Mouse (Mus musculus) heart, postnatal 10 days (tissue): Measurements from ENCODE around the gene Mrc2. TPM values are rescaled to one million over a fixed set of nuclear protein-coding genes. Genes with fewer than 3 reads are reported as not detected.

Source experiments
- DNase-seq, 2 experiments: peaks; one replicate each; pipeline ENCODE4 v3.0.0; 2021
- intact Hi-C: fragments of 180-260 bp; cut with DNase I; formaldehyde crosslinking; loops from one replicate; pipeline ENCODE4 v1.15.1; 2025
- total RNA-seq, 2 experiments: library from RNA; stranded (reverse); gene quantifications; 2 replicates each; pipeline ENCODE4 v1.2.3; 2021

The Mrc2 gene
- total RNA-seq, 2 experiments from 2014 or later, result 35.1 to 35.9 TPM

DNA sequence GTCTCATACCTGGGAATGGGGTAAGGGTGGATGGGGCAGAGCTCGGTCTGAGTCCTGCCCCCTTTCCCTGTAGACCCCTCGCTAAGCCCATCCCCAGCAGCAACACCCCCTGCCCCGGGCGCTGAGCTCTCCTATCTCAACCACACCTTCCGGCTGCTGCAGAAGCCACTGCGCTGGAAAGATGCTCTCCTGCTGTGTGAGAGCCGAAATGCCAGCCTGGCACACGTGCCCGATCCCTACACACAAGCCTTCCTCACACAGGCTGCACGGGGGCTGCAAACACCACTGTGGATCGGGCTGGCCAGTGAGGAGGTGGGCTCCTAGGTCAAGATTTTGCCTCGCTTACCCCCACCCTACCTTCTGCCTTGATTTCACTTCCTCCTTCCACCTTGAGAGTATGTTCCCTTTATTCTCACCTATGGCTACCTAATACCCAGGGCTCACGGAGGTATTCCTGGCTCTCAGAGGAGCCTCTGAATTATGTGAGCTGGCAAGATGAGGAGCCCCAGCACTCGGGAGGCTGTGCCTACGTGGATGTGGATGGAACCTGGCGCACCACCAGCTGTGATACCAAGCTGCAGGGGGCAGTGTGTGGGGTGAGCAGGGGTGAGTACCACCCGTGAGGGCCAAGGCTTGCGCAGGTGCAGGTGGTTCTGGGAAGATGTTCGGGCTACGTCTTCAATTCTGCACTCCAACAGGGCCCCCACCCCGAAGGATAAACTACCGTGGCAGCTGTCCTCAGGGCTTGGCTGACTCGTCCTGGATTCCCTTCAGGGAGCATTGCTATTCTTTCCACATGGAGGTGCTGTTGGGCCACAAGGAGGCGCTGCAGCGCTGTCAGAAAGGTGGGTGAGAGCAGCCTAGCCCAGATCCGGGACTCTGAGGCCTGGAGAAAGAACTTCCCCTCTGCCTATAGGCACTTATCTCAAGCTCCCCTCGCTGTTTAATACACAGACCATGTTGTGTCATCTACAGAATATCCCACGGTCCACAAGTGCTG lies 55.0 kb downstream of the Mrc2 start:
- DNase-seq, result peak; percentile 87 to 93
- intact Hi-C loops, result loop anchor here (1.0 to 5.0 kb wide), 4 partner anchors 75 to 564 kb away; no protein-coding TSS in a partner anchor

DNA sequence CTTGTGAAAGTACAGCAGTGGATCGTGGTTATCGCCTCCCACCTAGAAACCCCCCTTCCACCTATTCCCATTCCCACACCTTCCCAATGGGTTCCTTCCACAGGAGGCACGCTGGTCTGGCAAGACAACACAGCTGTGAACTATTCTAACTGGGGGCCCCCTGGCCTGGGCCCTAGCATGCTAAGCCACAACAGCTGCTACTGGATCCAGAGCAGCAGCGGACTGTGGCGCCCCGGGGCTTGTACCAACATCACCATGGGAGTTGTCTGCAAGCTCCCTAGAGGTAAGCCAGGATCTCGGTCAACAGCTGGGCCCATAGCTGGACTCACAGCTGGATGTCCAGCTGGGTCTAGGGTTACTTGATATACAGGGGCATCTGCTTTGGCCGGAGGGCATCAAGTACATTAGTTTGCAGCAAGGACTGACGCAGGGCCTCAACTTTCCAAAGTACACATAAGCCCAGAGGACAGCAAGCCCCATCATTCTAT lies 56.1 kb downstream of the Mrc2 start:
- intact Hi-C loops, result loop anchor here (1.0 to 5.0 kb wide), 4 partner anchors 76 to 563 kb away; no protein-coding TSS in a partner anchor
- no peak for DNase-seq

DNA sequence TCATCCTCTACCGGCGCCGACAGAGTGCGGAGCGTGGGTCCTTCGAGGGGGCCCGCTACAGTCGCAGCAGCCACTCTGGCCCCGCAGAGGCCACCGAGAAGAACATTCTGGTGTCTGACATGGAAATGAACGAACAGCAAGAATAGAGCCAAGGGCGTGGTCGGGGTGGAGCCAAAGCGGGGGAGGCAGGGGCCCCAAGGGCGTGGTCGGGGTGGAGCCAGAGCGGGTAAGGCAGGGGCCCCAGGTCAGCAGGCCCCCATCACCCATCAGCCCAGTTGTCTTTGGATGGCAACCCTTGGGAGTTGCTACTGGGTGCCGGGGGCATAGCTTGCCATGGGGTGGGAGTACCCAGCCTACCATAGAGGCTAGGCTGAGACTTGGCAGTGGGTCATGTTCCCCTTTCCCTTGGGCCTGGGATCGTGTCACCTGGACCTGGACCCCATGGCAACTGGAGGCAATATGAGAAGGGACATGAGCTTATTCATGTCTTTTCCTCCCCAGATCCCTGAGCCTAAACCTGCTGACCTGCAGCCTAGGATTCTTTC lies 57.4 kb downstream of the Mrc2 start:
- intact Hi-C loops, result loop anchor here (5.0 kb wide), 2 partner anchors 78 to 507 kb away; no protein-coding TSS in a partner anchor
- no peak for DNase-seq

DNA sequence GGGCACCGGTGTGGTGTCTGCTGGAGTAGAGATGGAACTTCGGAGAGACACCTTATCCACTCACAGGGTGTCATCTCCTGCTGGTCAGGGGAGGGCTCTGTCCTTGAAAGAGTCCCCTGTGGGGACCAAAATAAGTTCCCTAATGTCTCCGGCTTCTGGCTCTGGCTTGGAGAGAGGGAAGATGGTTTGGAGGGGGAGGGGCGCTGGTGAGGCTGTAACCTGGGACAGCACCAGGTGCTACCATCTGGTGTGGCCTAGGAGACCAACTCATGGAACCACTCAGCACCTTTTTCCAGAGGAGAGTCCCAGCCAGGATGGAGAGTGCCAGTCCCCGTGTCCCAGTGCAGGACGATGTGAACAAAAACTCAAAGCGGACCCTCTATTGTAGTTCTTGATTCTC lies 58.2 kb downstream of the Mrc2 start:
- intact Hi-C loops, result no loop called here
- no peak for DNase-seq

DNA sequence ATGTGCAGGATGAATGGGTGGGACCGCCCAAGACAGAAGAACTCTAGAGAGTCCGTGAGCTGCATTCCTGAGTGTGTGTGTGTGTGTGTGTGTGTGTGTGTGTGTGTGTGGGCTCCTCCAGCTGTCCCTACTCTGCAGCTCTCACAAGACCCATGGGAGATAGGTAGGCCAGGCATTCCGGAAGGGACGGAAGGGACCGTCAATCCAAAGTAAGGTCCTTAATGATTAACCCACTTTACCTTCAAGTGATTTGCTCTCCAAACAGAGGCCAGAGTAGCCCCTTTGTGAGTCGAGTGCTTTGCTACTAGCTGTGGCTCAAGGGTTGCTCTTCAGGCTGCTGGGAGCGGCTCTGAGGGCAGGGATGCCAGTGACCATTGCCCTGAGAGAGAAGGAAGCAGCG lies 59.7 kb downstream of the Mrc2 start:
- no peak for DNase-seq
- intact Hi-C loops, result loop anchor here (2.0 kb wide), 1 partner anchor 241 kb away; no protein-coding TSS in a partner anchor

DNA sequence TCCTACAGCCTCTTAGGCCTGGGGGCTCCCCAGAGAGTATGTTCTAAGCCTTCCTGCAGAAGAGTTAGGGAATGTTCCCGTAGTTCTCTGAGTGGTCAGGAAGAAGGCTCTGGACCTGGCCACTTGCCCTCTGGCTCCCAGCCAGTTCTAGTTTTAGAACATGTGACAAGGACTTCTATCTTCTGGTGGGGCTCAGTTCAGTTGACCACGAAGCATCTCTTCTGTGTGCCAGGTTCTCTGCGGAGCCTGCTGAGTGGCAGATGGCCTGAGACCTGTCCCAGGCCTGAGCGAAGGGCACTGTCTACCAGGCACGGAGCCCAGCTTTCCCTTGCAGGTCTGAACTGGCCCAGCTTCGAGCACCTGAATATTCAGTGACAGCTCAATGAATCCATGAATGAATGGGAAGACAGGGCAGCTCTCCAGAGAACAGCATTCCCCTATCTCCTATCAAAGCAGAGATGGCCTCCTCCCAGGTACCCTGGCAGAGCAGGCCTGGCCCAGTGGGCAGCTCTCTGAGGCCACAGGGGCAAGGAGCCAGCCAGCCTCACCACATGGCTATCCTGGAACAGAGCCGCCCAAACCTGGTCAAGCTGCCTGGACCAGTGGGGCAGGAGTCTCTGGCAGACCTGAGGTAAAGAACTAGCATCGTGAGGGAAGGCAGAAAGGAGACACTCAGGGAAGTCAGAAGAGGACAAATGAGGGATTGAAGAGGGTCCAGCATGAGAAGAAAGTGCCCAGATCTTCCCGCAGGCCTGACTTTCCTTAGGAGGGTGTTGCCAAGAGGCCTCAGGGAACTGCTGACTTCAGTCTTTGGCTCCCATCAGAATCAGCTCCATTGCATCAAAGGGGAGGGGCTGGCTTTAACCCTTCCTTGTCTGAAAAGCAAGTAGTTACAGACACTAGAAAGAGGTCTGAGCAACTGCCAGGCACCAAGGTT lies 60.8 kb downstream of the Mrc2 start:
- peak; percentile 95 for DNase-seq
- intact Hi-C loops, result loop anchor here (2.0 kb wide), 1 partner anchor 240 kb away; no protein-coding TSS in a partner anchor

DNA sequence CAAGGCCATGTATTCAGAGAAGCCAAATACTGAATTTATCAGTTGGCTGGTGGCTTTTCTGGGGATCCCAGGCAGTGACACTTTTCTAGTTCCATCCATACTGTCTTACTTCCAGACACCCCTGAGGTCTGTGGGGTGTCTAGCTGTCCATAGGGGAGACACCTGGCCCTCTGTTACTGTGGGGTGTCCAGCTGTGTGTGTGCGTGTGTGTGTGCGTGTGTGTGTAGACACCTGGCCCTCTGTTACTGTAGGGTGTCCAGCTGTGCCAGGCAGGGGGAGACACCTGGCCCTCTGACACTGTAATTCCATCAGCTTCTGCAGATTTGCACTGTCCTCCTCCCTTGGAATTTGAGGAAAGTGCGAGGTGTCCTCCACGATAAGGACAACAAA lies 61.4 kb downstream of the Mrc2 start:
- no peak for DNase-seq
- intact Hi-C loops, result loop anchor here (2.0 kb wide), 1 partner anchor 239 kb away; no protein-coding TSS in a partner anchor

DNA sequence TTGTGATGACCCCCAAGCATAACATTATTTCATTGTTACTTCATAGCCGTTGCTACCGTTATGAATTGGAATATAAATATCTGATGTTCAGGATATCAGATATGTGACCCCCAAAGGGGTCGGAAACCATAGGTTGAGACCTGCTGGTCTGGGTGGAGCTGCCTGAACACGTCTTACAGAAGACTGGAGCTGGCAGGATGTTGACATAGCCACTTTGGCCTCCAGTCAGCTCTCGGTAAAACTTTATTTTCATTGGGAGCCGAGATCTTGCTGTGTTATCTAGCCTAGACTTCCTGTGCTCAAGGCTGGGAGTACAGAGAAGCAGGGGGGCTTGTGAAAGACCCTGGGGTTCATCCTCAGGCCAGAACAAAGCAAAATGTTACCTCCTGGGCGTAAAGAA lies 63.9 kb downstream of the Mrc2 start:
- intact Hi-C loops, result no loop called here
- no peak for DNase-seq

DNA sequence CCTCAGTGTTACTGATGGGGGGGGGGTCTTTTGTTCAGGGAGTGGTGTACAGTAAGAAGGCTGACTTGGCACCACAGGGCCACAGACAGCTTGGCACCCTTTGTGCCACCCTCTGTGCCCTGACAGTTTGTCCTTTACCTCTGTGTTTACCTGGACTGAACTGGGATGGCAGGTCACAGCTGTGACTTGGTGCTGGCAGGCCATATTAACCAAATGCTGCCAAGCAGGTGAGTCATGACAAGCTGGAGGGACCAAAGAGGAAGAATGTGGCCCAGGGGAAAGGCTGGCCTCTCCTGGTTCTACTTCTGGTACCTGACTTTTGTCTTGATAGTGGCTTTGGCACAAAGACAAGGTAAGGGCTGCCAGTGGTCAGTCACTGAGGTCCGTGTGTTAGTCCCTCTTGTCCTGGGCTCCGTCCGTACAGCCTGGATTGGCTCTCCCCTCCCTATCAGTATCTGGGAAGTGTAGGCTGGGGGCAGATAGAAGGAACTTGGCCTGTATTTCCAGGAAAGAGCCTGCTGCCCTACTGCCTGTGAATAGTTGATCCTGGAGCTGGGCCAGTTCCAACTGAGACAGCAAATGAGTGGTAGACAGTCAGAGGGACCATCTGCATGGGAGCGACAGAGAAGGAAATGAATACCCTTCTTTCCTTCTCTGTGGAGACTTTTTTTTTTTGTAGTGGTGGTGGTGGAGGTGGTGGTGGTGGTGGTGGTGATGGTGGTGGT lies 69.8 kb downstream of the Mrc2 start:
- intact Hi-C loops, result no loop called here
- no peak for DNase-seq

DNA sequence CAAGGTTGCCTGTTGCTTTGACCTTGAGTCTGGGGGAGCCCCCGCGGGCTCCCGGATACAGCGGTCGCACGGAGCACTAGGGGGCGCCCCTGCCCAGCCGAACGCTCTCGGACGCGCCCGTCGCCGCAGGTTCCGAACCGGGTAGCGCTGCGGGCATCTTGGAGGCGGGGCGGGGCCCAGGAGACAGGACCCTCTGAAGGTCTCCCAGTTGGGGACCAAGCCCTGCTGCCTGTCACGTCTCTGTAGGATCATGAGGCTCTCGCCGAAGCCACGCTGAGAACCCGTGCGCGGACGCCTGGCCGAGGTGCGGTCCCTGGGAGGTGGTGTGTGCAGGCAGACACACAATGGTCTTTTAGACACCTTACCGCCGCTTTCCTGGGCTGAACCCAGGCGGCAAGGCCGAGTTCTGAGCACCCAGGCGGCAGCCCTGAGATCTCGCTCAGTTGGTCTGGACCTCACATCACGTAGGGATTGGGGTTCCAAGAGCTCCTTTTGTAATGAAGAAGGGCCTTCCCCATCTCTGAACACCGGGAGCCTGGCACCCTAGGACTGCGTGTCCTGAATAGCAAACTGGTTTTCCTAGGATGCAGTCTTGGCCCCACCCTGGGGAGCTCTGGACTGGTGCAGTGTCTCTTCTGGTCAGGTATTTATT lies 70.6 kb downstream of the Mrc2 start:
- DNase-seq, result peak; percentile 87 to 89
- intact Hi-C loops, result loop anchor here (1.0 kb wide), 1 partner anchor 229 kb away; no protein-coding TSS in a partner anchor

DNA sequence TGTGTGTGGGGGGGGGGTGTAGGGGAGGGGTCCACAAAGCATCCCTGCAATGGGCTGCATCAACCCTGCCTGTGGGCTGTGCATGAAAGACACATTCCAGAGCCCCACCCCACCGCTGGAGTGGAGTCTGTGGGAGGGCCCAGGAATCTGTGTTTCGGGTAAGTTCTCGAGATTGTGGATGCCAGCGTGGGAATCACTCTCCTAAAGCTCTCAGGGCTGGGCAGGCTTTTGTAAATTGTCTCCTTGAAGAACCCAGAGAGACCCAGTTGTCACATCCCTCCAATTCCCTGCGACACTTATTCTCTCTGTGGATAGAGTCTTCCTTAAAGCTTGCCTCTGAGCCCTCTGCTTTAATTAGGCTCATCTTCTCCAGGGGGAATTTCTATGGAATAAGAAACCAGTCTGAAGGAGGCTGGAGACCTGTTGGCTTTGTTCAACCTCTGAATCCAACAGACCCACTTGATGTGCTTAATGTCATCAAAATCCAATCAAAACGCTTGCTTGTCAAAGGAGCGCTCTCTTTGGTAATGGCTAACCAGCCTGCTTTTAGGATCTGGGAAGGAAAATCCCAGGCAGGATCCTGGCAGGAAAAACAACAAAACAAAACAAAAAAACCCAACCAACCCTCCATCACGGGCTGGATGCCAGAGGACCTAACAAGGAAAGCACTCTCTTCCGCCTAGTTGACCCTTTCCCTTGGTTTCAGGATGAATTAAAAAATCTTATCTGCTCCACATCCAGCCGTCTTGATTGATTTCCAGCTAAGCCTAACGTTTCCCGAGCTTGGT lies 71.3 kb downstream of the Mrc2 start:
- intact Hi-C loops, result loop anchor here (1.0 kb wide), 1 partner anchor 229 kb away; no protein-coding TSS in a partner anchor
- peak in 1 of 2 experiments; percentile 68 for DNase-seq

DNA sequence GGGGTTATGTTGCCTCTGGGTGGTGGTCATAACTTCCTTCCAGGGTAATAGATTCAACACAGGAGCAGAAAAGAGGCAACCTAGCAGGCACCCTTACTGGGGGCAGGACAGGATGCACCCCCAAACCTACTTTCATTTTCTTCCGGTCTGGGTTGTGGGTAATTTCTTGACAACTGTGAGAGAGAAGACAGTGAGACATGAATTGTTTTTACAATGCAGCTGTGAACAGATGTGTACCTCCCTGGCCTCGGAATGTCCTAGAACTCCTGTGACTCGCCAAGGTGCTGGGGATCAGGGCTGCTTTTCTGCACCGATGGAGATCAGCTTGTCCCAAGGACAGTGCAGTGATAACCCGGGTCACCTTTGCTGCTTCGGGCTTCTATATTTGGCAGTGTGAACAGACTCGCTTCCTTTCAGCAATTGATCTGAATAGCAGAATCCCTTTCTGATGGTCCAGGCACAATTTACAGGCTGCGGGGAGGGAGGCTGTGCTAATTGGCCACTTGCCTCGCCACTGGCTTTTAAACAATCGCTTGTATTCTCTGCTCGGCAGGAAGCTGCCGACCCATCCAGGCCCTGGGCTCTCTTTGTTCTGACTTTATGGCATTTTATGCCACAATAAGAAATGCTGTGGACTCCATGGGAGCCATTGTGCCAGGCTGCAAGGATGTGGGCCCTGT lies 72.1 kb downstream of the Mrc2 start:
- DNase-seq, result peak; percentile 46 to 62
- intact Hi-C loops, result loop anchor here (5.0 kb wide), 1 partner anchor 143 kb away; no protein-coding TSS in a partner anchor

DNA sequence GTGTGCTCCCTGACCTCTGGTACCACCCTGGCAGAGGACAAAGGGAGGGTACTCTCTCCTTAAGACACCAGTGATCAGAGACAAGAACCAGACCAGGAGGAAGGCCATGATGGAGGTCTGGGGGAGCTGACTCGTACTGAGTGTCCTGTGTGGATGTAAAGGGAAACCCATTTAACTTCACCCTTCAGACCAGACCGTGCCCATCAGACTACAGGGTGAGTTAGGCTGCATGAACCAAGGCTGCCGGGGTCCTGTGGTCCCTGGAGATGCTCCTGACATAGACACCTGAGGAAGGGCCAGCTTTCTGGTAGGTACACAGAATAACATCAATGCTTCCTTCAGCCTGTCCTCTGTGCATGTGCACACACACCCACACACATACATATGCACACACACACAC lies 73.2 kb downstream of the Mrc2 start:
- no peak for DNase-seq
- intact Hi-C loops, result loop anchor here (5.0 kb wide), 1 partner anchor 142 kb away; no protein-coding TSS in a partner anchor

DNA sequence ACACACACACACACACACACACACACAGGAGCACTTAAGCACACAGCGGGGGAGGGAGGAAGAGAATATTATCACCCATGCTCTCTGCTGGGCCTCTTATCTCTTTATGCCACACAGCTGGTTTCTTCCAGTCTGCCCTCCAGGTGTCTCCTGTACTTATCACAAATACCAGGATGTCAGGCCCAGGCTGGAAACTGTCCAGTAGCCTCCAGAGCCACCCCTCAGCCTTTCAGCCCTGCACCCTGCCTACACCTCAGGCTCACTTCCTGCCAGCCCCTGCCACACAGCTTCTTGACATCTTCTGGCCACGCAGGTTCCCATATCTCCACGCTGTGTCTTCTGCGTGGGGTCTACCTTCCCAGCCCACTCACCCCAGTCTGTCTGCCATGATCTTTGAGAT lies 73.6 kb downstream of the Mrc2 start:
- no peak for DNase-seq
- intact Hi-C loops, result loop anchor here (5.0 kb wide), 1 partner anchor 141 kb away; no protein-coding TSS in a partner anchor

DNA sequence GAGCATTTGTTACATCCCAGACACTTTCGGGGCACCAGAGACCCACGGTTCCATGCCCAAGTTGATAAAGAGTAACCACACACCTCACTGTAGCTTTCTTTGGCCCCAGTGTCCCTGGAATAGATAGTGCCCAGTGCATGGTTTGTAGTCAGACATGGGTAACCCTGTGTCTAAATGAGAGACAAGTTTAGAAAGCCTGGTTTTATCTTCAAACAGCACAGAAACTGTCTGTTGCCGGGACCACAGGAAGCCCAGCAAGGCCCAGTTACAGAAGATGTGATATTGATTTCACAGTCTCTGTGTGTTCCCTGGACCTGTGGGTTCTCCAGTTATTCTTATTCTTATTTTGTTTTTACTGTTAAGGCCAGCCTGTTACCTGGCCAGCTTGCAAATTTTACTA lies 74.7 kb downstream of the Mrc2 start:
- DNase-seq, result no peak
- intact Hi-C loops, result loop anchor here (5.0 kb wide), 1 partner anchor 140 kb away; no protein-coding TSS in a partner anchor

DNA sequence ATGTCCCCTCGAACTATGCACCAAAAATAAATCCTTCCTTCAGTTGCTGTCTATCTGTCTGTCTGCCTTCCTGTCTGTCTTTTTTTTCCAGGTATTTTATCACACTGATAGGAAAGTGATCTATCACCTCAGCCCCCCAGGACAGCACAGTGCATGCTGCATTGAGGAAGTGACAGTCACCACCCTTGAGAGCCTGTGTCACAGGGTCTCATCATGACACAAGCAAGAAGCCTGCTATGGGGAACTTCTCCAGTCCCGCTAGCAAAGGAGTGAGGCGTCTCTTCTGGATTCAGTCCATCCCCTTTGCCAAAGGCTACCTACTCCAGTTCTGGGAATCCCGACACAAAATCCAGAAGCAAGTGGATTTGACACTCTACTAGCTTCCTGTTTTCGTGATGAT lies 76.4 kb downstream of the Mrc2 start:
- no peak for DNase-seq

More for the DNA sequence above, 76.4 kb downstream of the Mrc2 start:
- intact Hi-C loops, result loop anchor here (5.0 kb wide), 1 partner anchor 138 kb away; no protein-coding TSS in a partner anchor
